Mouse (Mus musculus): ENCODE measurements around the gene Shkbp1. TPM values are rescaled to one million over a fixed set of nuclear protein-coding genes. Genes with fewer than 3 reads are reported as not detected.
A peak's percentile ranks its signal among the peaks of the same experiment; 100 is the strongest.

The Shkbp1 gene
- total RNA-seq (2021), result 1 to 10 TPM; 2.3 to 2.8 TPM
- long read RNA-seq, experiment 1, transcript Shkbp1-201 (18 exons, 2,358 nt), result major isoform, 12 of 15 reads
- long read RNA-seq, experiment 1, partial matches to known transcripts, result 0 of 15 reads
- long read RNA-seq, experiment 1, other reads (novel, unspliced or antisense), result 3 of 15 reads
- long read RNA-seq, experiment 2, transcript Shkbp1-201 (18 exons, 2,358 nt), result major isoform, 7 of 9 reads
- long read RNA-seq, experiment 2, partial matches to known transcripts, result 1 of 9 reads
- long read RNA-seq, experiment 2, other reads (novel, unspliced or antisense), result 1 of 9 reads

GRCm38 (mm10) chr7:27355745-27356240 is at the start of gene Shkbp1:
Shkbp1 (minus strand) TSS chr7:27356019.
- peak; percentile 91 for DNase-seq
- Histone ChIP-seq H3K27ac (peak within 1 kb of the TSS; percentile 79), H3K4me3 (peak within 1 kb of the TSS; percentile 87)
- intact Hi-C loops (cut with DNase I), result loop anchor here (2.0 kb wide), 1 partner anchor 19 kb away; the partner anchor contains the start of gene Ltbp4
- no peak for TF ChIP-seq CTCF (IDR thresholded peaks at IDR 0.05)

GRCm38 (mm10) chr7:27404203-27404942 is 48.6 kb upstream of the Shkbp1 start:
- no peak for DNase-seq
- no peak for TF ChIP-seq CTCF (IDR thresholded peaks at IDR 0.05)
- intact Hi-C loops (cut with DNase I), result loop anchor here (5.0 kb wide), 1 partner anchor 67 kb away; the partner anchor contains the start of gene Ltbp4
- Histone ChIP-seq H3K4me3 (no peak overlapping the region), H3K27ac (no peak overlapping the region)

DNA sequence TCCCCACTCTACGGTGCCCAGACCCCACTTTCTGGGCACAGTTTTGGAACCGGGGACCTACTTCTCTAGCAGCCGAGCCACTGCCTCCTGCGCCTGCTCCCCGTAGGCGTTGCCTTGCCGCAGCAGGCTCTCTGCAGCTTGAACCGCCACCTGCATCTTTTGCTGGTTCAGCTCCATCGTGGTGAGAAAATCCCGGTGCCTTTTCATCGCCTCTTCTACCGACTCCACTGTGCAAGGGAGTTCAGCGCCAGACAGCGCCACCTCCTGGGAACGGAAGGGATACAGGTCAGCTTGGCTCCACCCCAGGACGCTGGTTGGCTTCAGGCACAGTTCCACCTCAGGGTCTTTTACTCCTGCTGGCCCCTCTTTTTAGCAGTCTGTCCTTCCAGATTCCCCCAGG is 46.9 kb upstream of the Shkbp1 start:
- intact Hi-C loops (cut with DNase I), result loop anchor here (5.0 kb wide), 1 partner anchor 65 kb away; the partner anchor contains the start of gene Ltbp4
- Histone ChIP-seq H3K4me3 (no peak overlapping the region), H3K27ac (no peak overlapping the region)
- peak; percentile 63 for DNase-seq
- peak; percentile 65 for TF ChIP-seq CTCF (IDR thresholded peaks at IDR 0.05)

- intact Hi-C loops (cut with DNase I), result loop anchor here (5.0 kb wide), 1 partner anchor 63 kb away; the partner anchor contains the start of gene Ltbp4
- Histone ChIP-seq H3K27ac (no peak overlapping the region), H3K4me3 (no peak overlapping the region)
- no peak for TF ChIP-seq CTCF (IDR thresholded peaks at IDR 0.05)
- DNase-seq, result no peak
These were observed 44.7 kb upstream of the Shkbp1 start for GRCm38 (mm10) chr7:27400545-27400944.

- peak; percentile 54 for TF ChIP-seq CTCF (IDR thresholded peaks at IDR 0.05)
- Histone ChIP-seq H3K27ac (no peak overlapping the region), H3K4me3 (no peak overlapping the region)
- intact Hi-C loops (cut with DNase I), result no loop called here
- no peak for DNase-seq
These were observed 41.5 kb upstream of the Shkbp1 start for GRCm38 (mm10) chr7:27397048-27397949.

DNA sequence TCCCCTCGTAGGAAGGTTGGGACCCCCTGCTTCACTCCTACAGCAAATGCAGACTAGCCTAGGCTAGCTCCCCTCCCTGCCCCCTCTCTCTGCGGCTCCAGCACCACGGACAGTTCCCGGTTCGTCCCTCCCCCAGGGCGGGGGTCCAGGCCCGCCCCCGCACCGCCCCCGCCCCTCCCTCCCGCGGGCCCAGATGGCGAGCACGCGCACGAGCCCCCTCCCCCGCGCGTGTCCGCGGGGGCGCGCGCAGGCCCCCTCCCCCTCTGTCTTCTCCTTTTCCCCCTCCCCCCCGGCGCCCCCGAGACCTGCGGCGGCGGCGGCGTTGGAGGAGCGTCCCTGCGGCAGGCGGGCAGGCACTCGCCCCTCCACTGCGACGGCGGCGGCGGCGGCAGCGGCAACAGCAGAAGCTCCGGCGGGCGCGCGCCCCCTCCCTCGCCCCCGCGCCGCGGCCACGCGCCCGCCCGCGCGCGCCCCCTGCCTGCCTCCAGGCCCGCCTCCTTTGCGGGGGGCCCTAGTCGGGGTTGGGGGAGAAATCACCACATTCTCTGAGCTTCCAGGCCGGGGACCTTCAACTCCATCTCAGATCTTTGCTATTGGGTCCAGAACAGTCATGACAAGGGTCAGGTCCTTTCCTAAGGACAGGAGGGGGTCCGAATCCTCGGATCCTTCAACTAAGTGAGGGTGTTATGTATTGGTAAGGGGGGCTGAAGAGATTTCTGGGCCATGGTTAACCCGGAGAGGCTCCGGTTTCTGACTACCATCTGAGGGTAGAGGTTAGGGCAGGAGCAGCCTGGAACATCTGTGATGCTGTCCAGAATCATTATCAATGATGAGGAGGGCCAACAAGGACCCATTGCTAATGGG is 40.6 kb upstream of the Shkbp1 start:
- no peak overlapping the region for H3K27ac ChIP-seq
- peak overlapping the region; percentile 60 for H3K4me3 ChIP-seq
- DNase-seq, result peak; percentile 30
- intact Hi-C loops (cut with DNase I), result no loop called here
- no peak for TF ChIP-seq CTCF (IDR thresholded peaks at IDR 0.05)

DNA sequence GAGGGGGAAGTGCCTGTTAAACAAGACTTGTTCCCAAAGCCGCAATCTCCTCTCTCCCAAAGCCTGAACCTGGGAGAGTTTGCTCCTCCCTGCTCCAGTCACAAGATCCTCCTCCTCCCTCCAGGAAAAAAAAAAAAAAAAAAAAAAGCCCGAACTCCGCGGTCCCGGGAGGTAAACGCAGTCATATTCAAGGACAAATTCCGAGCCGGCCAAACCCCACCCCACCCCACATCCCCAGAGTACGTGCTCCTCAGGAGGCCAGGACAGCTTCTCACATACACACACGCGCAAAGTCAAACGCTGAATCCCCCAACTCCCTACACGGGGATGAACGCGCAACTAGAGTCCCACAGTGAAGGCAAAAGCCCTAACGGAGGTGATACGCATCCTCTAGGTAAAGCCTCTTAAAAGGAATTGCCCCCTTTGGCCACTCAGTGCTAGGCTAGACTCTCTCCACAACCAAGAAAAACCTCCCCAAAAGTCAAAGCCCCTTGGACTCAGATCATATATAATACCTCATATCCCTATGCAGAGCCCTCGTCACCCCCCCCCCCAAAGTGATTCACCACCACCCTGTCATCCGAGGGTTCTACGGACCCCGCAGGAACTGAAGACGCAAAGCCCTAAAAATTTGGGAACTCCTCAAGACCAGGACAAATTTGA is 39.8 kb upstream of the Shkbp1 start:
- intact Hi-C loops (cut with DNase I), result no loop called here
- no peak for TF ChIP-seq CTCF (IDR thresholded peaks at IDR 0.05)
- Histone ChIP-seq H3K4me3 (peak overlapping the region; percentile 60), H3K27ac (no peak overlapping the region)
- DNase-seq, result no peak

DNA sequence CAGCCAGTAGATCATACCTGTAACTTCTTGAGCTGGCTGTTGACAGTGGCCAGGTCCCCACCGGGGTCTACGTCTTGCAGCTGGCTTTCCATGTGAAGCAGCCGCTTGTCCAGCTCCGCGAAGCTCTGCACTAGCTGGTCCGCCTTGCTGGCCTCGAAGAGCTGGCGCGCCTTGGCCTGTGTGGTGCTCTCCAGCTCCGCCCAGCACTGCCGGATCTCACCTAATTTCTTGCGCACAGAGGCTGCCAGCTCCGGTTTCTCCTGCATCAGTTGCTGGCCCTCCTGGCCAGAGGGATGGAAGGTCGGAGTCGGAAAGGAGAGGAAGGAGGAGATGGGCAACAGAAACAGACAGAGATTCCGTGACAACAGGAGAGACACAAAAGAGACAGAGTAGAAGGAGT is 35.6 kb upstream of the Shkbp1 start:
- TF ChIP-seq CTCF (IDR thresholded peaks at IDR 0.05), result no peak
- DNase-seq, result no peak
- H3K4me3 ChIP-seq, result no peak overlapping the region
- no peak overlapping the region for H3K27ac ChIP-seq
- intact Hi-C loops (cut with DNase I), result no loop called here

- no peak for TF ChIP-seq CTCF (IDR thresholded peaks at IDR 0.05)
- DNase-seq, result no peak
- H3K4me3 ChIP-seq, result no peak overlapping the region
- no peak overlapping the region for H3K27ac ChIP-seq
- intact Hi-C loops (cut with DNase I), result no loop called here
These were observed 33.4 kb upstream of the Shkbp1 start for GRCm38 (mm10) chr7:27389213-27389612.

GRCm38 (mm10) chr7:27384731-27385130 is 28.9 kb upstream of the Shkbp1 start:
- H3K4me3 ChIP-seq, result no peak overlapping the region
- intact Hi-C loops (cut with DNase I), result loop anchor here (1.0 kb wide), 2 partner anchors 48 to 82 kb away; no protein-coding TSS in a partner anchor
- DNase-seq, result peak; percentile 79
- H3K27ac ChIP-seq, result no peak overlapping the region
- TF ChIP-seq CTCF (IDR thresholded peaks at IDR 0.05), result peak; percentile 90

- Histone ChIP-seq H3K4me3 (no peak overlapping the region), H3K27ac (no peak overlapping the region)
- no peak for TF ChIP-seq CTCF (IDR thresholded peaks at IDR 0.05)
- intact Hi-C loops (cut with DNase I), result loop anchor here (1.0 kb wide), 2 partner anchors 48 to 82 kb away; no protein-coding TSS in a partner anchor
- no peak for DNase-seq
These were observed 28.3 kb upstream of the Shkbp1 start for GRCm38 (mm10) chr7:27384134-27384533.

Measured in gastrocnemius, adult 2 months (tissue).